Mouse (Mus musculus) CD4-positive, CD25-positive, alpha-beta regulatory T cell, adult 2 months (primary cell): Measurements from ENCODE around the gene Gm42417.

Experiments
- DNase-seq: peaks from one replicate; pipeline ENCODE4 v3.0.0-alpha.2; 2012; ENCODE audit warnings: low read depth, low spot score

Gm42417 gene

GRCm38 (mm10) chr1:36522210-36522609 is 17.0 kb downstream of the Gm42417 start:
- DNase-seq: no peak

- no peak for DNase-seq
These were observed 19.6 kb downstream of the Gm42417 start for GRCm38 (mm10) chr1:36519626-36520025.

GRCm38 (mm10) chr1:36518259-36518658 is 21.0 kb downstream of the Gm42417 start:
- DNase-seq: no peak

GRCm38 (mm10) chr1:36513718-36514117 is 25.5 kb downstream of the Gm42417 start:
- peak; percentile 34 for DNase-seq

GRCm38 (mm10) chr1:36513310-36513709 is 25.9 kb downstream of the Gm42417 start:
- DNase-seq: no peak

GRCm38 (mm10) chr1:36512966-36513280 is 26.3 kb downstream of the Gm42417 start:
- DNase-seq: no peak

GRCm38 (mm10) chr1:36512089-36512965 is 26.9 kb downstream of the Gm42417 start:
- DNase-seq: peak; percentile 68

- DNase-seq: peak; percentile 98
These were observed 27.8 kb downstream of the Gm42417 start, which contains the start of gene Cnnm3 for GRCm38 (mm10) chr1:36511289-36512021. Gene Cnnm3, plus strand, starts transcription at chr1:36511867.

GRCm38 (mm10) chr1:36508238-36508637 is 31.0 kb downstream of the Gm42417 start:
- no peak for DNase-seq

- DNase-seq: peak; percentile 90
These were observed 38.0 kb downstream of the Gm42417 start for GRCm38 (mm10) chr1:36501261-36501660.

GRCm38 (mm10) chr1:36497312-36497711 is 41.9 kb downstream of the Gm42417 start:
- DNase-seq: no peak

GRCm38 (mm10) chr1:36496719-36497118 is 42.5 kb downstream of the Gm42417 start:
- DNase-seq: no peak

GRCm38 (mm10) chr1:36493299-36493698 is 45.9 kb downstream of the Gm42417 start:
- no peak for DNase-seq

- no peak for DNase-seq
These were observed 46.7 kb downstream of the Gm42417 start for GRCm38 (mm10) chr1:36492416-36493139.

- no peak for DNase-seq
These were observed 49.6 kb downstream of the Gm42417 start for GRCm38 (mm10) chr1:36489661-36490060.

GRCm38 (mm10) chr1:36487111-36487510 is 52.1 kb downstream of the Gm42417 start:
- DNase-seq: no peak

GRCm38 (mm10) chr1:36485080-36485479 is 54.1 kb downstream of the Gm42417 start:
- DNase-seq: no peak

- no peak for DNase-seq
These were observed 55.4 kb downstream of the Gm42417 start for GRCm38 (mm10) chr1:36483825-36484224.
